Mouse (Mus musculus) C2C12 (cell line): ENCODE measurements at regions not wholly inside any gene's neighbourhood (a gene's known extent, or its start where the extent isn't known, plus 50 kb on each side); places are given as distances from the start of the nearest gene placed in this dataset.

Experiments used
- H3K27me3 ChIP-seq: one replicate; pipeline ENCODE4 v1.6.1; 2011; ENCODE audit not compliant: control insufficient read depth, insufficient read depth, insufficient read length
- H3K36me3 ChIP-seq: one replicate; pipeline ENCODE4 v1.6.1; 2011; ENCODE audit not compliant: control insufficient read depth, insufficient read depth
- H3K4me3 ChIP-seq: one replicate; pipeline ENCODE4 v1.5.1; 2011; ENCODE audit warnings: mild to moderate bottlenecking, control low read depth; ENCODE audit not compliant: poor library complexity, insufficient read depth, severe bottlenecking
- H3K79me2 ChIP-seq: one replicate; pipeline ENCODE4 v1.6.1; 2011; ENCODE audit not compliant: control insufficient read depth, insufficient read depth
- H3K79me3 ChIP-seq: one replicate; pipeline ENCODE4 v1.6.1; 2011; ENCODE audit warnings: low read depth, control low read depth
- H3ac ChIP-seq: one replicate; pipeline ENCODE3; 2011; ENCODE audit warnings: low read depth; ENCODE audit not compliant: control insufficient read depth, insufficient read length
- CEBPB ChIP-seq: IDR thresholded peaks from one replicate; pipeline ENCODE4 v1.6.1; 2011; ENCODE audit warnings: low read depth, mild to moderate bottlenecking, control low read depth, moderate library complexity
- CTCF ChIP-seq: IDR thresholded peaks from one replicate; pipeline ENCODE4 v1.5.1; 2011; ENCODE audit not compliant: control insufficient read depth, insufficient read depth, insufficient read length
- FOSL1 ChIP-seq: IDR thresholded peaks from one replicate; pipeline ENCODE4 v1.8.0; 2011; ENCODE audit warnings: mild to moderate bottlenecking, low read length; ENCODE audit not compliant: poor library complexity, insufficient read depth, severe bottlenecking
- MAX ChIP-seq: IDR thresholded peaks from one replicate; pipeline ENCODE4 v1.6.1; 2011; ENCODE audit warnings: mild to moderate bottlenecking, control low read depth
- MYOD1 ChIP-seq: IDR thresholded peaks from one replicate; pipeline ENCODE4 v1.6.1; 2011; ENCODE audit warnings: low read depth; ENCODE audit not compliant: control insufficient read depth, insufficient read length
- MYOG ChIP-seq: IDR thresholded peaks from one replicate; pipeline ENCODE4 v1.6.1; 2011; ENCODE audit not compliant: control insufficient read depth, insufficient read length; ENCODE audit errors: extremely low read depth
- USF1 ChIP-seq: IDR thresholded peaks from one replicate; pipeline ENCODE4 v1.6.1; 2011; ENCODE audit warnings: low read depth, mild to moderate bottlenecking, control low read depth, moderate library complexity

DNA sequence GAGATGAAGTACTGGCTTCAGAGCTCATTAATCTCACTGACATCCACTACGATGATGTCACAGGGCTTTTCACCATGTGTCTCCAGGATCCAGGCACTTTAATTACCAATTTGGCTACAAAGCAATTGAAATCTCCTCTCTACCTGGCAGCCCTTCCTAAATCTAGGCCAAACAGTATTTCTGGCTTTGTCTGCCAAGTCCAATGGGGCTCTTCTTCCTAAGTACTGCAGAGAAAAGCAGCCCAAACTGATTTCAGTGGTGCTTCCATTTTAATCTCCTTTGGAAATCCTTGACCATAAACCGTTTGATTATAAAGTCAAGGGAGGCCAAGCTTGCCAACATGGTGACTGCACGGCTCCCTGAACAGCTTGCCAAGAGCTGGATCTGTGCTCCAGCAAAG is 534.7 kb downstream of the Tm4sf1 start:
- no peak for TF ChIP-seq FOSL1
- H3K79me3 ChIP-seq, result no peaks in the 10 kb centered on the region
- H3K79me2 ChIP-seq, result no peaks in the 10 kb centered on the region
- H3K36me3 ChIP-seq, result no peaks in the 10 kb centered on the region
- no peak overlapping the region for H3ac ChIP-seq
- no peak overlapping the region for H3K4me3 ChIP-seq
- no peaks in the 10 kb centered on the region for H3K27me3 ChIP-seq

- no peak overlapping the region for H3K4me3 ChIP-seq
- no peak for TF ChIP-seq CEBPB
- no peak for TF ChIP-seq MYOD1
- TF ChIP-seq USF1, result no peak
- no peak for TF ChIP-seq MAX
- no peak for TF ChIP-seq CTCF
- TF ChIP-seq FOSL1, result no peak
- no peak for TF ChIP-seq MYOG
- H3K36me3 ChIP-seq, result no peaks in the 10 kb centered on the region
- H3K27me3 ChIP-seq, result no peaks in the 10 kb centered on the region
- no peak overlapping the region for H3ac ChIP-seq
- no peaks in the 10 kb centered on the region for H3K79me3 ChIP-seq
- no peaks in the 10 kb centered on the region for H3K79me2 ChIP-seq
Observed at GRCm38 (mm10) chr3:56764336-56764735, 537.5 kb downstream of the Tm4sf1 start.

- Histone ChIP-seq H3K27me3 (no peaks in the 10 kb centered on the region), H3K4me3 (no peak overlapping the region), H3ac (no peak overlapping the region)
Observed at GRCm38 (mm10) chr3:56763896-56764295, 537.9 kb downstream of the Tm4sf1 start.

GRCm38 (mm10) chr3:56753654-56754053 is 548.1 kb downstream of the Tm4sf1 start:
- no peak for TF ChIP-seq MYOD1
- no peaks in the 10 kb centered on the region for H3K79me3 ChIP-seq
- no peaks in the 10 kb centered on the region for H3K27me3 ChIP-seq
- no peak overlapping the region for H3K4me3 ChIP-seq
- no peaks in the 10 kb centered on the region for H3K79me2 ChIP-seq
- no peak overlapping the region for H3ac ChIP-seq
- no peaks in the 10 kb centered on the region for H3K36me3 ChIP-seq

More at GRCm38 (mm10) chr3:56763896-56764295, 537.9 kb downstream of the Tm4sf1 start:
- Histone ChIP-seq H3K36me3 (no peaks in the 10 kb centered on the region), H3K79me3 (no peaks in the 10 kb centered on the region), H3K79me2 (no peaks in the 10 kb centered on the region)
- TF ChIP-seq USF1, result no peak
- no peak for TF ChIP-seq MAX
- TF ChIP-seq MYOG, result no peak
- no peak for TF ChIP-seq FOSL1
- no peak for TF ChIP-seq MYOD1
- TF ChIP-seq CTCF, result no peak
- no peak for TF ChIP-seq CEBPB

GRCm38 (mm10) chr3:56751926-56752325 is 549.9 kb downstream of the Tm4sf1 start:
- no peak overlapping the region for H3ac ChIP-seq
- no peak overlapping the region for H3K4me3 ChIP-seq
- H3K79me2 ChIP-seq, result no peaks in the 10 kb centered on the region
- no peaks in the 10 kb centered on the region for H3K79me3 ChIP-seq
- no peaks in the 10 kb centered on the region for H3K36me3 ChIP-seq
- no peaks in the 10 kb centered on the region for H3K27me3 ChIP-seq
- TF ChIP-seq MYOG, result no peak
- no peak for TF ChIP-seq MAX
- no peak for TF ChIP-seq MYOD1
- TF ChIP-seq USF1, result no peak

- no peaks in the 10 kb centered on the region for H3K79me3 ChIP-seq
- H3K36me3 ChIP-seq, result no peaks in the 10 kb centered on the region
- no peaks in the 10 kb centered on the region for H3K27me3 ChIP-seq
- no peak overlapping the region for H3K4me3 ChIP-seq
- TF ChIP-seq FOSL1 (no peak), CEBPB (no peak), USF1 (no peak), MYOG (no peak), MYOD1 (no peak), CTCF (no peak), MAX (no peak)
- no peaks in the 10 kb centered on the region for H3K79me2 ChIP-seq
- no peak overlapping the region for H3ac ChIP-seq
Observed at GRCm38 (mm10) chr3:56740902-56741301, 557.4 kb upstream of the Nbea start.

DNA sequence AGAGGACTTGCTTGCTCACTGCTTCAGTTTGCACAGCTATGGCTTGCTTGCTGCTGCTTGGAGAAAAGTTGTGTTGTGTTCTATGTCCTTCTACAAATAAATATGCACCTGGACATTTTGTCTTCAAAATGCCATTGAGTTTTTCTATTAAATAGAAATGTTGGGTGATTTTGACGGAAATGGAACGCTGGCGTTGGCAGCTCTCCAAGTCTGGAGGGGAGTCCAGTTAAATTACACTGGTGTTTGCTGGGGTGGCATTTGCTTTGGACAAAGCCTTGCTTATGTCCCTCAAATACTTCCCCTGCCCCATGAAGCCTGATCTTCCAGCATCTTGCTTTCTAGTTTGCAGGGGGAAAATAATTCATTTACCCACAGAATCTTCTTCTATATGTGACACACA is 556.0 kb upstream of the Nbea start:
- no peaks in the 10 kb centered on the region for H3K36me3 ChIP-seq
- H3K79me3 ChIP-seq, result no peaks in the 10 kb centered on the region
- H3K27me3 ChIP-seq, result no peaks in the 10 kb centered on the region
- H3K79me2 ChIP-seq, result no peaks in the 10 kb centered on the region
- no peak overlapping the region for H3K4me3 ChIP-seq
- H3ac ChIP-seq, result no peak overlapping the region
- no peak for TF ChIP-seq CEBPB
- TF ChIP-seq MYOD1, result no peak
